8 mouse cellular contexts compared by ENCODE assay signal in the genomic region with DNA sequence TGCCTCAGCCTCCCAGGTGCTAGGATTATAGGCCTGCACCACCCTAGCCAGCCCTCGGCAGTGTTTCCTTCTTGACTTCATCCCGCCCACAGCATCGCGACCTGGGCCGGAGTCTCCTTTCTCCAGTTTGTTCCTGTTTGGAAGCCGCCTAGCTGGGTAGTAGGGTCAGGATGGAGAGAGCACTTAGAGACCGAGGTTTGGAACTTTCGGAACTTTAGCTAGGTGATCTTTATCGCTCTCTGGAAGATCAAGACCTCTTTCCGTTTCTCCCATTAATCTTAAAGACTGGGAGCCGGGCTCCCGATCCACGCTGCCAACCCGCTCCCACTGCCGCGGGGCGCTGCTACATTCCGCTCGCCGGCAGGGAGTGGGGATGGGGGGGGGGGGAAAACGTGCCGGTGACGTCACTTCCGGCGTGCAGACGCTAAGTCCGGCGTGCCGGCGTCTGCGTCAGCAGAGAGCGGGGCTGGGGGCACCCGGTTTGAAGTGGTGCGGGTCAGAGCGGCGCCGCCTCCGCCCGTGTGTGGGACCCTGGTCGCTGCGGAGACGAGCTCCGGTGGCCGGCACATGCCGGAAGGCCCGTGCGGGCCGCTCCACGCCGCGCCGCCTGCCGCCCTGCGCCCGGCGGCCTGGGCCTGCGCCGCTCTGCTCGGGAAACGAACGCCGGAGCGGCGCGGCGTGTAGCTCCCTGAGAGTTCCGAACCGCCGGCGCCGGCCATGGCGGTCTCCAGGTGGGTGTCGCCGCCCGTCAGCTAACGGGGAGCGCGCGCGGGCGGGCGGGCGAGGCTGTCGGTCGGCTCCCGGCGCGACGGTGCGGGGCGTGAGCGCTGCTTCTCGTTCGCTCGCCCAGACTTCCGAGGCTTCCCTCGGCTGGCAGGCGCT. TPM values are rescaled to one million over a fixed set of nuclear protein-coding genes. Genes with fewer than 3 reads are reported as not detected.
DNase-seq lines count a peak whose midpoint lies in the region; ATAC-seq and TF ChIP-seq lines count a peak whose summit lies in the region.

A gene (plus strand): TSS at position 409 of the 882 bp plus-strand sequence.

- peaks cover 47% of the 10 kb centered on the region for H3K79me2 ChIP-seq in CH12.LX (replicated peaks; ENCODE audit: control insufficient read depth, extremely low read depth, insufficient read depth, poor library complexity, severe bottlenecking)

- DNase-seq in CH12.LX (ENCODE audit: extremely low read depth): peak; percentile 78
- peak; percentile 68 for DNase-seq in c-Kit-positive CD71-negative TER-119-negative erythroid progenitor cells, embryonic 14.5 days (ENCODE audit: low read depth)
- peak; percentile 92 for DNase-seq in forebrain, embryonic 10.5 days (ENCODE audit: extremely low spot score, low spot score)
- peak; percentile 80 to 89 for DNase-seq in kidney, postnatal 36 days
- DNase-seq in liver, postnatal 0 days: peak; percentile 93
- peak; percentile 95 for DNase-seq in testis, postnatal 14 days (ENCODE audit: low spot score)

- TF ChIP-seq EP300 in CH12.LX (IDR thresholded peaks at IDR 0.05; ENCODE audit: low read length): no peak
- peak; percentile 14; the same call in 1 of the 2 replicates for TF ChIP-seq EP300 in liver, postnatal 0 days (IDR thresholded peaks at IDR 0.05; ENCODE audit: low read depth)

- peak within 1 kb of the TSS; percentile 82 for H3K27ac ChIP-seq in CH12.LX (ENCODE audit: insufficient read depth, low read depth)
- peak within 1 kb of the TSS; percentile 95 for H3K27ac ChIP-seq in forebrain, embryonic 10.5 days
- H3K27ac ChIP-seq in heart, embryonic 15.5 days: peak within 1 kb of the TSS; percentile 97
- peak within 1 kb of the TSS; percentile 99 for H3K27ac ChIP-seq in liver, postnatal 0 days (ENCODE audit: low read depth)
- peak within 1 kb of the TSS; percentile 91 for H3K27ac ChIP-seq in neural tube, embryonic 15.5 days (replicated peaks)

- H3K4me2 ChIP-seq in CH12.LX (ENCODE audit: insufficient read depth, low read depth, poor library complexity, severe bottlenecking): peak within 1 kb of the TSS; percentile 80
- H3K4me2 ChIP-seq in heart, embryonic 15.5 days: peak within 1 kb of the TSS; percentile 83
- H3K4me2 ChIP-seq in liver, postnatal 0 days (ENCODE audit: low read depth, low read length): peak within 1 kb of the TSS; percentile 82
- H3K4me2 ChIP-seq in neural tube, embryonic 15.5 days: peak within 1 kb of the TSS; percentile 93

- H3K4me1 ChIP-seq in CH12.LX (ENCODE audit: control insufficient read depth in 1 of 2, insufficient read depth in 2 of 2): peaks cover 2 to 20% of the 10 kb centered on the region in 2 experiments; a peak in 3 of 4 replicates
- peaks cover 27% of the 10 kb centered on the region for H3K4me1 ChIP-seq in forebrain, embryonic 10.5 days
- H3K4me1 ChIP-seq in heart, embryonic 15.5 days (replicated peaks): peaks cover 24% of the 10 kb centered on the region
- peaks cover 23% of the 10 kb centered on the region for H3K4me1 ChIP-seq in liver, postnatal 0 days (ENCODE audit: insufficient read depth)
- peaks cover 19% of the 10 kb centered on the region for H3K4me1 ChIP-seq in neural tube, embryonic 15.5 days

- TF ChIP-seq POLR2A in CH12.LX (IDR thresholded peaks at IDR 0.05; ENCODE audit: low read depth, low read length): peak; percentile 96

- ATAC-seq in heart, embryonic 15.5 days (replicated peaks; ENCODE audit: insufficient number of reproducible peaks, insufficient read depth, low FRiP score, low read depth): peak; percentile 96
- peak; percentile 94 for ATAC-seq in liver, postnatal 0 days
- ATAC-seq in neural tube, embryonic 15.5 days (ENCODE audit: low FRiP score): peak; percentile 97

- in situ Hi-C loops in CH12.LX (cut with MboI; ENCODE audit: low pct_ligation_motif_present, low pct_unique_long_range_greater_than_20kb, low sequenced_read_pairs): no loop called here

- no peaks in the 10 kb centered on the region for H3K9me3 ChIP-seq in CH12.LX (replicated peaks; ENCODE audit: low read length)
- no peaks in the 10 kb centered on the region for H3K9me3 ChIP-seq in forebrain, embryonic 10.5 days
- H3K9me3 ChIP-seq in heart, embryonic 15.5 days (replicated peaks): no peaks in the 10 kb centered on the region
- H3K9me3 ChIP-seq in liver, postnatal 0 days (ENCODE audit: low read length): no peaks in the 10 kb centered on the region
- H3K9me3 ChIP-seq in neural tube, embryonic 15.5 days (replicated peaks): no peaks in the 10 kb centered on the region

- TF ChIP-seq CTCF in CH12.LX (conservative IDR thresholded peaks at IDR 0.05 in 1 of 2, IDR thresholded peaks at IDR 0.05 in 1 of 2; ENCODE audit: low read depth in 2 of 2, low read length in 2 of 2): no peak
- no peak for TF ChIP-seq CTCF in liver, postnatal 0 days (IDR thresholded peaks at IDR 0.05; ENCODE audit: low read depth)

- under 1% methylated on average over 98 of the region's 98 CpGs for WGBS in forebrain, embryonic 10.5 days
- WGBS in heart, embryonic 15.5 days: under 1% methylated on average over 85 of the region's 98 CpGs
- WGBS in liver, postnatal 0 days (ENCODE audit: insufficient replicate concordance): under 1% methylated on average over 79 of the region's 98 CpGs
- WGBS in neural tube, embryonic 15.5 days: under 1% methylated on average over 95 of the region's 98 CpGs

- peak within 1 kb of the TSS; percentile 90 to 95 (median 92) for H3K4me3 ChIP-seq in CH12.LX (replicated peaks in 1 of 3; ENCODE audit: low read depth in 2 of 3, low read length in 2 of 3, poor library complexity in 1 of 3)
- peak within 1 kb of the TSS; percentile 91 for H3K4me3 ChIP-seq in forebrain, embryonic 10.5 days
- H3K4me3 ChIP-seq in heart, embryonic 15.5 days: peak within 1 kb of the TSS; percentile 99
- peak within 1 kb of the TSS; percentile 92 for H3K4me3 ChIP-seq in liver, postnatal 0 days (ENCODE audit: low read depth, low read length)
- H3K4me3 ChIP-seq in neural tube, embryonic 15.5 days (replicated peaks): peak within 1 kb of the TSS; percentile 66

- no peak for TF ChIP-seq RAD21 in CH12.LX (IDR thresholded peaks at IDR 0.05; ENCODE audit: low read depth, low read length)

- H3K36me3 ChIP-seq in CH12.LX (replicated peaks in 1 of 2; ENCODE audit: control insufficient read depth in 1 of 2, insufficient read depth in 1 of 2, low read length in 1 of 2): peaks cover 0 to 4% of the 10 kb centered on the region in 2 experiments
- peaks cover 8% of the 10 kb centered on the region; the same call in 1 of the 2 replicates for H3K36me3 ChIP-seq in forebrain, embryonic 10.5 days (replicated peaks)
- no peaks in the 10 kb centered on the region for H3K36me3 ChIP-seq in heart, embryonic 15.5 days
- 0 out of 2 replicates have a peak, but pooled peaks cover 3% of the 10 kb centered on the region for H3K36me3 ChIP-seq in liver, postnatal 0 days (replicated peaks; ENCODE audit: insufficient read depth, low read length)
- H3K36me3 ChIP-seq in neural tube, embryonic 15.5 days: no peaks in the 10 kb centered on the region

- H3K9ac ChIP-seq in CH12.LX (ENCODE audit: insufficient read depth, low read depth): peak within 1 kb of the TSS; percentile 85
- peak within 1 kb of the TSS; percentile 95 for H3K9ac ChIP-seq in heart, embryonic 15.5 days
- peak within 1 kb of the TSS; percentile 95 for H3K9ac ChIP-seq in liver, postnatal 0 days (replicated peaks)
- peak within 1 kb of the TSS; percentile 65 for H3K9ac ChIP-seq in neural tube, embryonic 15.5 days (replicated peaks)

- no peaks in the 10 kb centered on the region for H3K27me3 ChIP-seq in CH12.LX (replicated peaks)
- H3K27me3 ChIP-seq in forebrain, embryonic 10.5 days (ENCODE audit: poor library complexity, severe bottlenecking): no peaks in the 10 kb centered on the region
- H3K27me3 ChIP-seq in heart, embryonic 15.5 days: no peaks in the 10 kb centered on the region
- no peaks in the 10 kb centered on the region for H3K27me3 ChIP-seq in liver, postnatal 0 days (ENCODE audit: insufficient read depth, low read length)
- H3K27me3 ChIP-seq in neural tube, embryonic 15.5 days (replicated peaks): no peaks in the 10 kb centered on the region

- dilution Hi-C loops in CH12.LX (cut with MboI; ENCODE audit: extremely low pct_ligation_motif_present, extremely low pct_unique_long_range_greater_than_20kb, low sequenced_read_pairs): no loop called here

TF ChIP-seq in CH12.LX, 34 proteins besides CTCF, POLR2A, EP300 and RAD21 (continues in another document):
- TF ChIP-seq TBP (conservative IDR thresholded peaks at IDR 0.05; ENCODE audit: low read depth, low read length): peak; percentile 45; the same call in 1 of the 2 replicates
- TF ChIP-seq CHD2 (IDR thresholded peaks at IDR 0.05; ENCODE audit: low read length): 0 out of 2 replicates have a peak, but pooled peaks have one; percentile 34
- peak; percentile 84 for TF ChIP-seq POLR2AphosphoS2 (IDR thresholded peaks at IDR 0.05; ENCODE audit: low read depth, low read length)
- TF ChIP-seq ZC3H11A (IDR thresholded peaks at IDR 0.05; ENCODE audit: low read depth, low read length): no peak
- TF ChIP-seq MXI1 (IDR thresholded peaks at IDR 0.05; ENCODE audit: low read depth, low read length): peak; percentile 87
- TF ChIP-seq MAFK (IDR thresholded peaks at IDR 0.05; ENCODE audit: insufficient replicate concordance, low read length): peak; percentile 40; the same call in 1 of the 2 replicates
- no peak for TF ChIP-seq JUN (IDR thresholded peaks at IDR 0.05; ENCODE audit: insufficient read depth, low read depth, low read length)
- no peak for TF ChIP-seq SMC3 (IDR thresholded peaks at IDR 0.05; ENCODE audit: low read depth, low read length)
- TF ChIP-seq SIN3A (IDR thresholded peaks at IDR 0.05; ENCODE audit: low read length): peak; percentile 63
- TF ChIP-seq MEF2A (IDR thresholded peaks at IDR 0.05; ENCODE audit: borderline replicate concordance, low read depth, low read length): peak; percentile 69
- TF ChIP-seq MYC (IDR thresholded peaks at IDR 0.05; ENCODE audit: low read depth, low read length): peak; percentile 62; the same call in 1 of the 2 replicates
- TF ChIP-seq PAX5 (IDR thresholded peaks at IDR 0.05; ENCODE audit: low read length): no peak
- peak; percentile 62; the same call in 1 of the 2 replicates for TF ChIP-seq RCOR1 (conservative IDR thresholded peaks at IDR 0.05; ENCODE audit: low read depth, low read length)
- peak; percentile 78 for TF ChIP-seq ETS1 (conservative IDR thresholded peaks at IDR 0.05; ENCODE audit: low read depth, low read length)
- TF ChIP-seq IRF4 (IDR thresholded peaks at IDR 0.05; ENCODE audit: low read depth, low read length): peak; percentile 68; the same call in 1 of the 2 replicates

RNA-seq across cellular contexts. Expression of the gene that starts here (rescaled TPM):
- total RNA-seq in CH12.LX (2012; rRNA removed): 38.3 and 42.8 TPM in 2 replicates
- 43.2 and 52.7 TPM in 2 replicates for total RNA-seq in CH12.LX (2014; rRNA removed)
- 29.4 and 31.9 TPM in 2 replicates for polyA plus RNA-seq in CH12.LX (2012; ENCODE audit: insufficient read length, low read depth)
- 19.7 and 20.6 TPM in 2 replicates for polyA plus RNA-seq in forebrain, embryonic 10.5 days (2016; fragmentation: Nextera tagmentation; extraction: Ambion mirVana)
- 5.6 and 7.2 TPM in 2 replicates for polyA plus RNA-seq in heart, embryonic 15.5 days (2015; fragmentation: Nextera tagmentation; extraction: Ambion mirVana)
- polyA plus RNA-seq in liver, postnatal 0 days (2015; fragmentation: Nextera tagmentation; extraction: Ambion mirVana): 2.9 and 3.7 TPM in 2 replicates
- 7.6 and 8.1 TPM in 2 replicates for polyA plus RNA-seq in neural tube, embryonic 15.5 days (2015; fragmentation: Nextera tagmentation; extraction: Ambion mirVana)

Comparison
In these comparisons a context has a peak if more than half of its experiments do, and no peak if none do; other contexts are left out.
1. Peak in every context shown above with its lines: DNase-seq, ATAC-seq, H3K4me3 ChIP-seq and H3K27ac ChIP-seq.